Mouse (Mus musculus): ENCODE data around the gene Plekhg2.
A peak's percentile ranks its signal among the peaks of the same experiment; 100 is the strongest.

Plekhg2 gene

DNA sequence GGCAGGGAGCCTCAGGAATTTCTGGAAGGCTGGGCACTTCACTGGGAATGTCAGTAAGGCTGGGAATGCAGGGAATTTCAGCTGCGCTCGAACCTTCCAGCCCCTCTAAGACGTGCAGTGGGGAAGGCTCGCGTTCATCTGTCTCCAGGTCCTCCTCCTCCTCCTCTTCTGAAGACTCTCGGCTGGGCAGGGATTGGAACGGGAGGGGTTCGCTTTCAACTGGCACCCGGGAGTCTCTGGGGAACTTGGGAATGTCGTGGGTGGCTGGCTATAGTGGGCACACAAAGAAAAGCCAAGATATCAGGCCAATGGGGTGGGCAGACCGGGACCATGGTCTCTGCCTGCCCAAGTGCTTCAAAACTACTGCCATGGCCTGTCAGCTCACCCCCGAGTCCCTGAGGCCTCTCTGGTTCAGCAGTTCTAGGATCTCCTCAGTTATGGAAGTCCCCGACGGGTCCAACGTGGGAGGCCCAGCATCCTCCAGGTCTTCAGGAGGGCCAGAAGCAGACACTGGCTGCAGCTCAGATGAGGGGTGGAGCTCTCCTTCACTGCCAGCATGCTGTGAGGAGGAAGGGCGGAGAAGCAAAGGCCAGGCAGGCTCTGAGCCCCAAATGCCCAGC is 9.8 kb downstream of the Plekhg2 start:
- no peak for DNase-seq

DNA sequence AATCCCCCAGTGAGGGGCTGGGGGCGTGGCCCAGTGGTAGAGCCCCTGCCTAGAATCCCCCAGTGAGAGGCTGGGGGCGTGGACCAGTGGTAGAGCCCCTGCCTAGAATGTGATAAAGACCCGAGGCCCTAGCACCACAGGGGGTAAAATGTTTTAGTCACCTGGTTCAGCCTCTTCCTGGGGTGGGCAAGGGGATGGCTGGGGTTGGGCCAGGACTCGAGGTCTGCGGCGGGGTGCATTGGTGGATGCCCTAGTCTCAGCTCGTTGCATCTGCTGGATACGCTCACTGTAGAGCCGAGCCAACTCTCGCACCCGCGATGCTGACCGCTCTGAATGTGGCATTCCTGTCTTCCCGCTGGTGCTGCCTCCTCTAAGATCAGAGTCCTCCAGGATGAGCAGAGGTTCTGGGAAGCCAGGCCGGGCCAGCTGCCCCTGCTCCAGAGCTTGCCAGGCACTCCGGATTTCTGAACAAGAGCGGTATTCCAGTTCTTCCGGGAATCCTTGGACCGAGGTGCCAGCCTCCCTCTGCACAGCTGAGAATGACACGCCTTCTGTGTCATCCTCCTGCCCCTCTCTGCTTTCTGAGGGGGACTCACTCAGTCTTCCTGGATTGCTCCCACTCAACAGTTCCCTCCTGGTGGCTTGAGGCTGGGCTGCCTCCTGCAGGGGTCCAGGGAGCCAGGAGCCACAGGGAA is 10.6 kb downstream of the Plekhg2 start:
- DNase-seq, result no peak

DNA sequence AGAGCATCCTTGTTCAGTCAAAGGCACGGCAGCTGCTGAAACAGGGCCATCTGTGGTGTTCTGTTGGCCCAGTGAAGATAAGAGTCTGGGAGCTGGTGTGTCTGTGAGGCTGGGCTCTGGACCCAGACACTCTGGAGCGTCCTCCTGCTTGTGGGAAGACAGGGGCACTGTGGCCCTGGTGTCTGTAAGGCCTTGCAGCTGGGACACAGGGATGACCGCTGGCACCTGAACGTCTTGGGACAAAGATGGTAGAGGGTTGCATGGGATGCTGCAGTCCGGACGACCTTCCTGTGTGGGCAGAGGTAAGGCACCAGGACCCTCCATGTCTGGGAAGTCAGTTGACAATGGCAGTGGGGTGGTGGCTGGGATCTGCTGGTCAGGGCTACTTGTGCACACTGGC is 12.1 kb downstream of the Plekhg2 start:
- DNase-seq, result no peak

DNA sequence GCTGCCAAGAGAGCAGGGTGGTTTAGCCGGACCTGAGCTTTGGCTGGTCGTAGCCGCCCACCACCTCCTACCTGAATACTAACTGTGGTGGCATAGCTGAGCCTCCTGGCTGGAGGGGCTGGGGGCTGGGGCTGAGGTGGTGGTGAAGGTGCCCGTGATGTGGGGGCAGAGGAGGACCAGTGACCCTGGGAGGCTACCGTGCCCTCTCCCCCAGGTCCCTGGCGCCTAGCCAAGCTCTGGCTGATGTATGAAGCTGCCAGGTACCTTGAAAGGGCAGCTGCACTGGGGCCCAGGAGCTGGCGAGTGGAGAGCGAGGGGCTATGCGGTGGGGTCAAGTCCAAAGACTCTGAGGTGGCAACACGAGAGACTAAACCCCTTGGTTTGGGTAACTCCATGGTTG is 12.5 kb downstream of the Plekhg2 start:
- DNase-seq, result no peak

DNA sequence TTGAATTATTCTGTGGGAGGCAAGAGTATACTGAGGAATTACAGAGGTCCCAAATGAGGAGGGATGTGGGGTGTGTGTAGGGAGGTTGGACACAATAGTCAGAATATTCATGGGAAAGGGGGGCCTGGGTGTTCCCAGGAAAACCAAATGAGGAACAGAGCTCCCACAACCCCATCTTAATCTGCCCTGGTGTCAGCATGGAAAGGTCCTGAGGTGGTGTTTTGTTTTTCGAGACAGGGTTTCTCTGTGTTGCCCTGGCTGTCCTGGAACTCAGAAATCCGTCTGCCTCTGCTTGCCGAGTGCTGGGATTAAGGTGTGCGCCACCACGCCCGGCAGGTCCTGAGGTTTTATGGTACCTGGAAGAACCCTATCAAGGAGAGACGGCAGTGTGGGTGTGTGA is 14.0 kb downstream of the Plekhg2 start:
- DNase-seq, result no peak

DNA sequence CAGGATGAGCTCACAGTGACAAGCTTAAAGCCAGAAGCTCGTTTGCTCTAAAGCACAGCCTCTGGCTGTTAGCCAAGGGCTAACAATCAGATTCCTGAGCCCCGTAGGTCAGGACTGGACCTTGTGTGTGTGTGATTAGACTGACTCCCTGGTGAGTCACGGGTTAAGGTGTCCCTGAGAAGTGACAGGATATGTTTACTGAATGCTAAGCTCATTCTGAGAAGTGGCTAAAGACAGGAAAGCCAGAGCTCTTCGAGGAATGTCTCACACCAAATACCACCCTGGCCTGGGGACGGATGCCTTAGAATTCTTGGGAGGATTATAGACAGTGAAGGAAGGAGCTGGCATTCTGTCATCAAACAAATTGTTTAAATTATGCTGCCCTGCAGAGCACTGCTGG is 14.4 kb downstream of the Plekhg2 start:
- DNase-seq, result no peak

DNA sequence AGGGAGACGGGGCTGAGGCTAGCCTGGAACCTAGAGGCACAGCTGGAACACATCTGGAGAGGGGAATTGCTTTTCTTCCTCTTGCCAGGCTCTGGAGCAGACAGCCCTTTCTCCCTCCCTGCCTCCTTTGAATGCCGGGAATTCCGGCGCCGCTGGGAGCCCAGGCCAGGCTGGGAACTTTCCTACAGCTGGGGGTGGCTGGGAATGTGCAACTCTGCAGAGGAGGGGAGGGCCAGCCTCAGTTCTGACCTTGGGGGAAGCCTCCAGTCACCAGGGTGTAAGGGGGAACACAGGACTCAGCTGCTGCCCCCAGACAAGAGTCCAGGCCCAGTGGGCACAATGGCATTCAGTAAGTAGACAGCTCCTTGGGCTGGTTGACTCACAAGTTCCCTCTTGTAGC is 15.4 kb downstream of the Plekhg2 start:
- DNase-seq, result no peak

DNA sequence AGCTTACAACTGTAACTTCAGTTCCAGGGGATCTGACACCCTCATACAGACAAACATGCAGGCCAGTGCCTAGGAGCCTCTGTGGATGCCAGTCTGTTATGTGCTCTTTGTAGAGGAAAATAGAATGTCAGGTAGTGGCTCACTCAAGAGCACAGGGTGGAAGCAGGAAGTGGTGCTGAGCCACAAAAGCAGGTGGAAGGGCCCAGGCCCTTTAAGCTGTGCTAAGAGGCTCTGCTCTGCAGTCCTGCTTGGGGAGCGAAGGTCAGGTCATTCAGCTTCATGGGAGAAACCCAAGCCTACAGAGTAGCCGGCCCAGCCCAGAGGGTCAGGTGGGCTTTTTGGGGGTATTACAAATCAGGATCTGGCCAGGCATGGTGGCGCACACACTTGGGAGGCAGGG is 17.2 kb downstream of the Plekhg2 start:
- DNase-seq, result peak; percentile 57 to 71

DNA sequence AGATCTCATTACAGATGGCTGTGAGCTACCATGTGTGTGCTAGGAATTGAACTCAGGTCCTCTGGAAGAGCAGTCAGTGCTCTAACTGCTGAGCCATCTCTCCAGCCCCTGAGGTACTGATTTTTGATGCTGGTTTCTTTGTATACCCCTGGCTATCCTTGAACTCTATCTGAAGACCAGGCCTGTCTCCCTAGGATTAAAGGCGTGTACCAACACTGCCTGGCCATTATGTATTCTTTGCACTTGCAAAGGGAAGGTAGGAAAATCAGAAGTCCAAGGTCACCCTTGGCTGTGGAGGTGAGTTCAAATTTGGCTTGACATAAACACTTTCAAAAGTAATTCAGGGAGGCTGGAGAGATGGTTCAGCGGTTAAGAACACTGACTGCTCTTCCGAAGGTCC is 17.8 kb downstream of the Plekhg2 start:
- no peak for DNase-seq

DNA sequence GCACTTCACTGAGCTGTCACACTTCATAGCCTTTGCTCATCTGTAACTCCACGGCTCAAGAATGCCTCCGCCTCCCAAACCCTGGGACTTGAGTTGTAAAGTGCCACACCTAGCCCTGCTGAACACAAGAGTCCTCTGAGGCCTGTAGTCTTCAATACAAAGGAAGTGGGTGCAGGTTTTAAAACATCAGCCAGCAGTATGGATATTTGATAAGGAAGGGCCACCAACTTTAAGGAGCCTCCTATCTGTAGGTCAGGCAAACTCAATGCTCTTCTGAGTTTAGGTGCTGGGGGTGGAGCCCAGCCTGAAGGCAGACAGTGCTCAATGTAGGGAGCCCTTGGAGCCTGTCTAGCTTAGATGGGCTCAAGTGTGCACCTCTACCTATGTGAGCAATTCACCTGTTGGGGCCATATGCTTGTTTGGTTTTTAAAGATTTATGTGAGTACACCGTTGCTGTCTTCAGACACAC is 18.3 kb downstream of the Plekhg2 start:
- DNase-seq, result no peak

DNA sequence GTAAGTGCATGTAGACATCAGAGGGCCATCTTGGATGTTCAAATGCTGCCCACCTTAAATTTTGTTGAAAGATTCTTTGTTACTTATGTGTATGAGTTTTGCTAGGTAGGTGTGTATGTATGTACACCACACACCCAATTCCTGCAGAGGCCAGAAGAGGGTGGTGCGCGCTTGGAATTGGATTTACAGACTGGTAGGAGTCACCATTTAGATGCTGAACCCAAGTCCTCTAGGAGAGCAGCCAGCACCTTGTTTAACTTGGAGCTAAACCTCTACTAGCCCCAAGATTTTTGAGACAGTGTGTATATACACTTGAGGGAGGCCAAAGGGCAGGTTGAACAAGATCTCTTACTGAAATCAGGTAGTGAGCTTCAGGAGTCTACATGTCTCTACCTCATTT is 19.1 kb downstream of the Plekhg2 start:
- DNase-seq, result no peak

DNA sequence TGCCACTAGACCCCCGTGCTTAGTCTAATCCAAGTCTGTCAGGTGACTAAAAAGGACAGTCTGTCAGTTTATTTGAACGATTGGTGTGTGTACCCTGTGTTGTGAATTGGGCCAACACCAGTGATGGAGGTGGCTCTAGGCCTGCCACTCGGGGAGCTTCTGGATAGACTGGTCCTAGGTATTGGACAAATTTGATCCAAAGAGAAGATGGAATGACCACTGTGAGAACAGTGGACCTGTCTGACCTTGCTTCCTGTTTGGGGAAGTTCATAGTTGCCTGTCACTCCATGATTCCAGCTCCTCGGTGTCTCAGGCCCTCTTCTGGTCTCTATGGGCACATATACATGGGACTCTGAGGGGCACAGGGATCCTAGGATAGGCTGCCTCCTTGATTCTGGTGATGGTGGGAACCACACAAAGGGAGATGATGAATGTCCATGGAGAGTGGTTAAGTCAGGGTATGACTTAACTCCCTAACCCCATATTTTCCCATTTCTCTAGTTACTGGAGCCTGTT is 20.7 kb downstream of the Plekhg2 start:
- no peak for DNase-seq

DNA sequence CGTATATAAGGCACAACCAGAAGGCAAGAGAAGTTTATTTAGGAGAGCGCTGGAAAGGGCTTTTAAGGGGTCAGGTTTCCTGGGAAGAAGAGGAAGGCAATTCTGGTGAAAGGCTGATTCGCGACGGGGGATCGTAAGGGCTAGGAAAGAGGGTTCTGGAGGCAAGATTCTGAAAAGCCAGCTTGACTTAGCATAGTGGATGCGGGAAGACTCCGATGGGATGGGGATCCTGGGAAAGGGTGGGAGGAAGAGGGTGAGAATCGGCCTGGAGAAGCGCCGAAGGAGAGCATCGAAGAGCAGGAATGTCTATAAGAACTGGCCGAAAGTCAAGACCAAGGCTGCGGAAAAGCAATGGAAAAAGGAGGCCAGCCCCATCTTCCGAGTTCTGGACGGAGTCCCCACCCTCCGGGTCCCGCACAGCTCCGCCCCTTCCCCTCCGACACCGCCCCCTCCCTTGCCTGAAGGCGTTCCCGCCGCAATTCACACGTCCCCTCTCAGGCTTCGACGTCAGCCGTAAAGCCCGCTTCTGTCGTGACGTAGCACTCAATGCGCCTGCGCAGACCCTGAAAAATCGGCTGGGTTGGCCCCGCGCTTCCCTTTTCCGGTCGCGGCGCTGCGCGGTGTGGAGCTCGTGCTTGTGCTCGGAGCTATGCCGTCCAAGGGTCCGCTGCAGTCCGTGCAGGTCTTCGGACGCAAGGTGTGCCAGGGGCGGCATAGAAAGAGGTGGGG is 22.1 kb downstream of the Plekhg2 start, which contains the start of gene Rps16:
Gene Rps16 (plus strand): TSS at position 498 of the 729 bp plus-strand sequence.
- peak; percentile 99 for DNase-seq

DNA sequence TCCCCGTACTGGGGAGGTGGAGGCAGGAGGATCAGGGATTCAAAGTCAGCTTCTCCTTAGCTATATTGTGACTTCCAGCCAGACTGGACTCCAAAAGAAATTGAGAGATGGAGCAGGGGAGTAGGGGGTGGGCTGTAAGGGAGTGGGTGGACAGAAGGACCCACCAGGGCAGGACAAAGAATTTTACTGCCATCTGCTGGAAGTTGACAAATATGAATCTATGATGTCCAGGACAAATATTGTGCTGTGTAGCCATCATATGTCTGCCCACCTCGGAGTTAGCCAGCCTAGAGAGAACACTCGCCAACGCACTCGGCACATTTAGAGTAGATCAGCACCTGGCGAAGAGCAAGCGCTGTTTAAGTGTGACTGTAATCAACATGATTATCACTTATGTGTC is 23.8 kb downstream of the Plekhg2 start:
- DNase-seq, result no peak

DNA sequence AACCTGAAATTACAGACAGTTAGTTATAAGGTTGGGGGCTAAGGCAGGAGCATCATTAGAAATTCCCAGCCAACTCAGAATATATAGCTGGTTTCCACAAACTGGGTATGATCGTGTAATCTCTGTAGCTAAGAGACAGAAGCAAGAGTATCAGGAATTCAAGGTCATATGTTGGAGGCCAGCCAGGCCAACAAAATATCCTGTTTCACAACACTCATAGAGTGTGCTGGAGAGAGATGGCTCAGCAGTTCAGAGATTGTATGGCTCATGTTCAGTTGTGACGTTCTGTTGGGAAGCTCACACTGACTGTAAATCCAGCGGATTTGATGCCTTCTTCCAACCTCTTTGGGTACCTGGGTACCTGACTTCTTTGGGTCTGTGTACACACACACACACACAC is 24.7 kb downstream of the Plekhg2 start:
- no peak for DNase-seq

DNA sequence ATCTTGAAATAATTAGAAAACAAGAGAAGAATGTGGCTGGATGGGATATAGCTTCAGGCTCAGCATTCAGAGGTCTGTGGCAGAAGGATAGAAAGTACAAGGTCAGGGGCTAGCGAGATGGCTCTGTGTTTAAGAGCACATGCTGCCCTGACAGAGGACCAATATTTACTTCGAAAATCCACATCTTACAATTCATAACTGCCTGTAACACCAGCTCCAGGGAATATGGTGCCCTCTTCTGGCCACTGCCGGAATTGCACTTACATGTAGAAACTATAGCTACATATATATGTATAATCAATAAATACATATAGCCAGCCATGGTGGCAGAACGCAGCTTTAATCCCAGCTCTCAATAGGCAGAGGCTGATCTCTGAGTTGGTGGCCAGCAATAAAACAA is 27.8 kb downstream of the Plekhg2 start:
- DNase-seq, result peak; percentile 52 to 66

DNA sequence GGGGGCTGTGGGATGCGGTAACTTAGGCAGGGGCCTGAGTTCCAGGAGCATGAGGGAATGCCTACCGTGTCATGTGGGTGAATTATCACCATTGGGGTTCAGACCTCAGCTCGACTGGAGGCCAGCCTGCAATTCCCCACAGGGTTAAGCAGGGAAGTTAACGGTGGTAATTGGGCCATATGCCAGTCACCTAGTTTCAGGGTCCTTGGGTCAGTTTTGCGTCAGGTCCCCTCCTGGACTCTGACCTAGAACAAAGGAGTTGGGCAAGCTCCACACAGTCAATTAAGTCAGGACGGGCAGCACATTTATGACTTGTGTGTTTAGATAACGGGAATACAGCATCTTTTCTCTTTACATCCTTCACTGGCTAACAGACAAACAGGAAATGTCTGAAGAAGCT is 31.0 kb downstream of the Plekhg2 start:
- DNase-seq, result no peak

DNA sequence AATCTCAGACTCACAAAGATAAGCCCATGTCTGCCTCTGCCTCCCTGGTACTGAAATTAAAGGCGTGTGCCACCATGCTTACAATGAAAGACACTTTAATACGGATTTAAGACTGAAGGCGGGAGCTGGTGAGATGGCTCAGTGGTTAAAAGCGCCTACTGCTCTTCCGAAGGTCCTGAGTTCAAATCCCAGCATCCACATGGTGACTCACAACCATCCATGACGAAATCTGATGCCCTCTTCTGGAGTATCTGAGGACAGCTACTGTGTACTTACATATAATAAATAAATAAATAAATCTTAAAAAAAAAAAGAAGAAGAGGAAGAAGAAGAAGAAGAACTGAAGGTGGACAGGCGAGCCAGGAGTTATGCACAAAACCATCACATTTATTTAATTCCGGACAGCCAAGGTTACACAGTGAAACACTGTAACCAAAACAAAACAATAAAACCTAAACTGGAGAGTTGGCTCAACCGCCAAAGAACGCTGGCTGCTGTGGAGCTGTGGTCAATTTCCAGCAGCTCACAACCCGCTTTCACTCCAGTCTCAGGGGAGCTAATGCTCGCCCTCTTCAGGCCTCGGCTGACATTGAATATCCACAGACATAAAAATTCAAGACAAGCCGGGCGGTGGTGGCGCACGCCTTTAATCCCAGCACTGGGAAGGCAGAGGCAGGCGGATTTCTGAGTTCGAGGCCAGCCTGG is 33.0 kb downstream of the Plekhg2 start:
- DNase-seq, result peak; percentile 50 to 59

DNA sequence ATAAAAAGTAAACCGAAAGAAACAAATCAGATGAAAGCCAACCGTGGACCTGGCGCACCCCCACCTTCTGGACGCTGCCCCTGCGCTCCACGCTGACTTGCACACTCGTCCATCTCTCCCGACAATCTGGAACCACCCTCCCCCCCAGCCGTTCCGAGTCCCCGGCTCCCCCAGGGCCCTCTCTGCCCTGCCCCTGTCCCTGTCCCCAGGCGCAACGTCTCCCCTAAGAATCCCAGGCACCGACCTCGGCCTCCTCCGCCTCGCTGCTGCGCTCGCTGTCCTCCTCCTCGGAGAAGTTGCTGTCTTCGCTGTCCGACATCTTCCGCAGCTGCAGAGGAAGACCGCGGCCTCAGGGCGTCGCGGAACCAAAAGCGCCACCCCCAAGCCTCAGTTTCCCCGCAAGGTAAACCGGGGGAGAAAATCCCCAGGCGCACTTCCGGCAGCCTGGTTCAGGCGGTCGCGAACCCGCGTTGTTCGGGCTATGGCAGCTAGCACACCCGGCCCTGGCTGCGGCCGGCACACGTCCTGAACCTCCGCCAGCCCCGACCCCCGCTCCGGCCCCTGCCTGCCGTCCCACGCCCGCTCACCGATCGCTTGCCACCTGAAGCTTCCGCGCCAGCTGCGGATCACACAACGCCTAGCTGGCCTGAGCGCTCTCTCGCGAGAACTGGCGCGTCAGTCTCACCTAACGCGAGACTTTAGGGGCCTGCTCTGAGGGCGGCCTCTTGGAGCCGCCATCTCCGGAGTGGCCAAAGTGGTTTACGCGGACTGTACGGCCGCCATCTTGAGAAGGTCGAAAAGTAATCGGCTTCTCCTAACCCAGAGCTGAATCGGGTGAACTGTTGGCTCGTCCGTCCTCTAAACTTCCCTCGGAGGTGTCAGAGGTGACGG is 34.0 kb downstream of the Plekhg2 start, which contains the start of gene Supt5:
Gene Supt5 (minus strand): TSS at position 639 of the 891 bp plus-strand sequence.
- peak; percentile 96 to 98 for DNase-seq

DNA sequence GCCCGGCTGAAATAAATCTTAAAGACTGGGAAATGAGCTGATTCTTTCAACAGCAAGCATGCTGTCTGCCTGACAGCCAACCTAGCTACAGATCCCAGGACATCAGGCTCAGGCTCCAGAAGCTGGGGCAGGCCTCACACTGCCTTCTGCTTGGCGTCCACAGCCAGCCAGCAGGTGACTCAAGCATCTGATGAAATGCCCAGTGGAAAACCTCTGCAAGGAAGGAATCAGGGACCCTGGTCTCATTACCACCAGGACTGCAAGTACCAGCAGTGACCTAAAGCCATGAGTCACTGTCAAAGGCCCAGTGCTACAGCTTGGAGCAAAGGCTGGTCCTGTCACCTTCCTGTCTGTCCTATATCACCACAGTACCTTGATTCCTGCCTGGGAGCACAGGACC is 36.9 kb downstream of the Plekhg2 start:
- no peak for DNase-seq

DNA sequence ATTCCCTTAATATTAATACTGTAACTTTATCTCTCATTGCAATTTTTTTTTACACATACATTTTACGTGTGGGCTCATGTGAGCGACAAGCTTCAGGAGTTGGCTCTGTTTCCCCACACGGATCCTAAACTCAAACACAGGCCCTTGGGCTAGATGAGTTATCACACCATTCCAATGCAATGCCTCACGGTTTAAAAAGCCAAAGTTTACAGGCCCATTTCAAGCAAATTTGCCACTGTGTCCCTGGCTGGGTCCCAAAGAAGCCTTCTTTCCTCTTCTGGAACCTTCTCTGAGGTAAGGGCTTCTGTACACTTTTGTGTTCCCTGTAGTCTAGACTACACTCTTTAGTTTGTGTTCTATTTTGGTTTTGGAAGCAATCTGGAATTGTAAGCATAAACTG is 37.9 kb downstream of the Plekhg2 start:
- no peak for DNase-seq

DNA sequence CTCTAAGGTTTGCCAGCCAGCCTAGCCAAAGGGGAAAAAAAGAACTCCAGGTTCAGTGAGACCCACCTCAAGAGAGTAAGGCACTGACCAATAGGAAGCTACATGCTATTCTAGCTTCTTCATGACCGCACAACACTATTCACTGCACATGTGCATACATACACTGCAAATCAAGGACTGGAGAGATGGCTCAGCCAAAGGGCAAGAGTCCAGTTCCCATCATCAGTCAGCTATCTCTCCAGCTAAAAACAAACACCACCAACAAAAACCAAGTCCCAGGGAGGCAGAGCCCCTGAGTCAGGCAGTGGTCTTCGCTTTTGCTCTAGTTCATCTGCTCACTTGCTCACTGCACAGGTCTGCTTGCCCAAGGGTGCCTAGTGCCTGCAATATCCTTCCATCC is 44.1 kb downstream of the Plekhg2 start:
- no peak for DNase-seq
